Mouse (Mus musculus): ENCODE results near the gene Tjp1. TPM values are rescaled to one million over a fixed set of nuclear protein-coding genes. Genes with fewer than 3 reads are reported as not detected.

The Tjp1 gene
- polyA plus RNA-seq, 1 experiment: 209 TPM

GRCm38 (mm10) chr7:65381896-65382295 lies 145.7 kb downstream of the Tjp1 start:
- no peak overlapping the region for H3K27ac ChIP-seq (ENCODE audit: insufficient read depth, low read length)
- H3K27me3 ChIP-seq (ENCODE audit: control insufficient read depth, insufficient read depth, low read length, poor library complexity, severe bottlenecking): no peaks in the 10 kb centered on the region
- no peak overlapping the region for H3K9ac ChIP-seq (ENCODE audit: low read depth, poor library complexity, severe bottlenecking)
- no peaks in the 10 kb centered on the region for H3K4me1 ChIP-seq (ENCODE audit: control insufficient read depth, insufficient read depth, low read length)
- no peaks in the 10 kb centered on the region for H3K36me3 ChIP-seq (ENCODE audit: control insufficient read depth, insufficient read depth, low read length, poor library complexity, severe bottlenecking)
- H3K9me3 ChIP-seq (replicated peaks; ENCODE audit: control insufficient read depth, insufficient read depth, low read length, poor library complexity, severe bottlenecking): no peaks in the 10 kb centered on the region
- TF ChIP-seq CTCF (IDR thresholded peaks at IDR 0.05; ENCODE audit: low read depth, low read length): no peak
- no peak for TF ChIP-seq POLR2A (IDR thresholded peaks at IDR 0.05; ENCODE audit: insufficient read depth, low read length)
- TF ChIP-seq EP300 (IDR thresholded peaks at IDR 0.05; ENCODE audit: insufficient read depth, low read depth, low read length): no peak
- no peak overlapping the region for H3K4me3 ChIP-seq (ENCODE audit: low read depth, low read length)

GRCm38 (mm10) chr7:65380716-65381115 lies 146.9 kb downstream of the Tjp1 start:
- no peak overlapping the region for H3K27ac ChIP-seq (ENCODE audit: insufficient read depth, low read length)
- H3K4me3 ChIP-seq (ENCODE audit: low read depth, low read length): no peak overlapping the region

GRCm38 (mm10) chr7:65378818-65379565 lies 148.6 kb downstream of the Tjp1 start:
- Histone ChIP-seq H3K9me3 (replicated peaks; ENCODE audit: control insufficient read depth, insufficient read depth, low read length, poor library complexity, severe bottlenecking) (no peaks in the 10 kb centered on the region), H3K27ac (ENCODE audit: insufficient read depth, low read length) (no peak overlapping the region), H3K4me3 (ENCODE audit: low read depth, low read length) (no peak overlapping the region), H3K27me3 (ENCODE audit: control insufficient read depth, insufficient read depth, low read length, poor library complexity, severe bottlenecking) (no peaks in the 10 kb centered on the region), H3K36me3 (ENCODE audit: control insufficient read depth, insufficient read depth, low read length, poor library complexity, severe bottlenecking) (no peaks in the 10 kb centered on the region), H3K4me1 (ENCODE audit: control insufficient read depth, insufficient read depth, low read length) (no peaks in the 10 kb centered on the region), H3K9ac (ENCODE audit: low read depth, poor library complexity, severe bottlenecking) (no peak overlapping the region)
- TF ChIP-seq CTCF (IDR thresholded peaks at IDR 0.05; ENCODE audit: low read depth, low read length) (no peak), EP300 (IDR thresholded peaks at IDR 0.05; ENCODE audit: insufficient read depth, low read depth, low read length) (no peak), POLR2A (IDR thresholded peaks at IDR 0.05; ENCODE audit: insufficient read depth, low read length) (no peak)

More at GRCm38 (mm10) chr7:65380716-65381115, 146.9 kb downstream of the Tjp1 start:
- H3K9me3 ChIP-seq (replicated peaks; ENCODE audit: control insufficient read depth, insufficient read depth, low read length, poor library complexity, severe bottlenecking): no peaks in the 10 kb centered on the region
- no peak overlapping the region for H3K9ac ChIP-seq (ENCODE audit: low read depth, poor library complexity, severe bottlenecking)
- H3K36me3 ChIP-seq (ENCODE audit: control insufficient read depth, insufficient read depth, low read length, poor library complexity, severe bottlenecking): no peaks in the 10 kb centered on the region
- TF ChIP-seq EP300 (IDR thresholded peaks at IDR 0.05; ENCODE audit: insufficient read depth, low read depth, low read length) (no peak), POLR2A (IDR thresholded peaks at IDR 0.05; ENCODE audit: insufficient read depth, low read length) (no peak), CTCF (IDR thresholded peaks at IDR 0.05; ENCODE audit: low read depth, low read length) (no peak)
- H3K27me3 ChIP-seq (ENCODE audit: control insufficient read depth, insufficient read depth, low read length, poor library complexity, severe bottlenecking): no peaks in the 10 kb centered on the region
- no peaks in the 10 kb centered on the region for H3K4me1 ChIP-seq (ENCODE audit: control insufficient read depth, insufficient read depth, low read length)

- H3K4me1 ChIP-seq (ENCODE audit: control insufficient read depth, insufficient read depth, low read length): no peaks in the 10 kb centered on the region
- no peaks in the 10 kb centered on the region for H3K36me3 ChIP-seq (ENCODE audit: control insufficient read depth, insufficient read depth, low read length, poor library complexity, severe bottlenecking)
- TF ChIP-seq EP300 (IDR thresholded peaks at IDR 0.05; ENCODE audit: insufficient read depth, low read depth, low read length) (no peak), CTCF (IDR thresholded peaks at IDR 0.05; ENCODE audit: low read depth, low read length) (no peak), POLR2A (IDR thresholded peaks at IDR 0.05; ENCODE audit: insufficient read depth, low read length) (no peak)
- H3K27me3 ChIP-seq (ENCODE audit: control insufficient read depth, insufficient read depth, low read length, poor library complexity, severe bottlenecking): no peaks in the 10 kb centered on the region
- H3K9me3 ChIP-seq (replicated peaks; ENCODE audit: control insufficient read depth, insufficient read depth, low read length, poor library complexity, severe bottlenecking): no peaks in the 10 kb centered on the region
- H3K9ac ChIP-seq (ENCODE audit: low read depth, poor library complexity, severe bottlenecking): no peak overlapping the region
- no peak overlapping the region for H3K4me3 ChIP-seq (ENCODE audit: low read depth, low read length)
- H3K27ac ChIP-seq (ENCODE audit: insufficient read depth, low read length): no peak overlapping the region
These were observed 150.1 kb downstream of the Tjp1 start for GRCm38 (mm10) chr7:65377521-65377920.

- H3K27ac ChIP-seq (ENCODE audit: insufficient read depth, low read length): no peak overlapping the region
- TF ChIP-seq CTCF (IDR thresholded peaks at IDR 0.05; ENCODE audit: low read depth, low read length) (no peak), EP300 (IDR thresholded peaks at IDR 0.05; ENCODE audit: insufficient read depth, low read depth, low read length) (no peak), POLR2A (IDR thresholded peaks at IDR 0.05; ENCODE audit: insufficient read depth, low read length) (no peak)
- H3K36me3 ChIP-seq (ENCODE audit: control insufficient read depth, insufficient read depth, low read length, poor library complexity, severe bottlenecking): no peaks in the 10 kb centered on the region
These were observed 152.0 kb downstream of the Tjp1 start for GRCm38 (mm10) chr7:65375621-65376020.

GRCm38 (mm10) chr7:65375176-65375575 lies 152.4 kb downstream of the Tjp1 start:
- Histone ChIP-seq H3K4me3 (ENCODE audit: low read depth, low read length) (no peak overlapping the region), H3K27me3 (ENCODE audit: control insufficient read depth, insufficient read depth, low read length, poor library complexity, severe bottlenecking) (no peaks in the 10 kb centered on the region), H3K4me1 (ENCODE audit: control insufficient read depth, insufficient read depth, low read length) (no peaks in the 10 kb centered on the region), H3K9me3 (replicated peaks; ENCODE audit: control insufficient read depth, insufficient read depth, low read length, poor library complexity, severe bottlenecking) (no peaks in the 10 kb centered on the region), H3K36me3 (ENCODE audit: control insufficient read depth, insufficient read depth, low read length, poor library complexity, severe bottlenecking) (no peaks in the 10 kb centered on the region), H3K9ac (ENCODE audit: low read depth, poor library complexity, severe bottlenecking) (no peak overlapping the region), H3K27ac (ENCODE audit: insufficient read depth, low read length) (no peak overlapping the region)
- TF ChIP-seq EP300 (IDR thresholded peaks at IDR 0.05; ENCODE audit: insufficient read depth, low read depth, low read length) (no peak), CTCF (IDR thresholded peaks at IDR 0.05; ENCODE audit: low read depth, low read length) (no peak), POLR2A (IDR thresholded peaks at IDR 0.05; ENCODE audit: insufficient read depth, low read length) (no peak)

More at GRCm38 (mm10) chr7:65375621-65376020, 152.0 kb downstream of the Tjp1 start:
- no peak overlapping the region for H3K9ac ChIP-seq (ENCODE audit: low read depth, poor library complexity, severe bottlenecking)
- H3K4me1 ChIP-seq (ENCODE audit: control insufficient read depth, insufficient read depth, low read length): no peaks in the 10 kb centered on the region
- H3K27me3 ChIP-seq (ENCODE audit: control insufficient read depth, insufficient read depth, low read length, poor library complexity, severe bottlenecking): no peaks in the 10 kb centered on the region
- H3K4me3 ChIP-seq (ENCODE audit: low read depth, low read length): no peak overlapping the region
- H3K9me3 ChIP-seq (replicated peaks; ENCODE audit: control insufficient read depth, insufficient read depth, low read length, poor library complexity, severe bottlenecking): no peaks in the 10 kb centered on the region
